Mouse (Mus musculus): ENCODE measurements at regions not wholly inside any gene's neighbourhood (a gene's known extent, or its start where the extent isn't known, plus 50 kb on each side); places are given as distances from the start of the nearest gene placed in this dataset.
"Not testable (repeated sequence)": the region's sequence is repeated elsewhere in the genome, so short reads cannot be mapped to it uniquely, and the experiment has no call there.

DNA sequence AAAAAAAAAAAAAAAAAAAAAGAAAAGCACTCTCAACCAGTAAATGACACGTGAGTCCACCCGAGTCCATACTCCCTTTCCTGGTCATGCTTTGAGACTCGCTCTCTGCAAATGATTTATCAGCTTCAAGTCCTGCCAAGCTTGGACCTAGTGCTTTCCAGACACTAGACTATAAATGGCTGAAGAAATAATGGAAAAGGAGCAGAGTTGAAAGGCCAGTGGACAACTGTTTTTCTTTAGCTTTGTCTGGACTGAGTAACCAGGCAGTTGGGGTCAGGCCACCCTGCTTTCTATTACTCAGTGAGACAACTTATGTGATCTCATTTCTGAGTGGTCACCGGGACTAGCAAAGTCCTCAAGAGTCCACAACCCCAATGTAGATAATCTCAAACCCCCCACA, 112.9 kb downstream of the Kcns3 start:
- DNase-seq, result no peak

DNA sequence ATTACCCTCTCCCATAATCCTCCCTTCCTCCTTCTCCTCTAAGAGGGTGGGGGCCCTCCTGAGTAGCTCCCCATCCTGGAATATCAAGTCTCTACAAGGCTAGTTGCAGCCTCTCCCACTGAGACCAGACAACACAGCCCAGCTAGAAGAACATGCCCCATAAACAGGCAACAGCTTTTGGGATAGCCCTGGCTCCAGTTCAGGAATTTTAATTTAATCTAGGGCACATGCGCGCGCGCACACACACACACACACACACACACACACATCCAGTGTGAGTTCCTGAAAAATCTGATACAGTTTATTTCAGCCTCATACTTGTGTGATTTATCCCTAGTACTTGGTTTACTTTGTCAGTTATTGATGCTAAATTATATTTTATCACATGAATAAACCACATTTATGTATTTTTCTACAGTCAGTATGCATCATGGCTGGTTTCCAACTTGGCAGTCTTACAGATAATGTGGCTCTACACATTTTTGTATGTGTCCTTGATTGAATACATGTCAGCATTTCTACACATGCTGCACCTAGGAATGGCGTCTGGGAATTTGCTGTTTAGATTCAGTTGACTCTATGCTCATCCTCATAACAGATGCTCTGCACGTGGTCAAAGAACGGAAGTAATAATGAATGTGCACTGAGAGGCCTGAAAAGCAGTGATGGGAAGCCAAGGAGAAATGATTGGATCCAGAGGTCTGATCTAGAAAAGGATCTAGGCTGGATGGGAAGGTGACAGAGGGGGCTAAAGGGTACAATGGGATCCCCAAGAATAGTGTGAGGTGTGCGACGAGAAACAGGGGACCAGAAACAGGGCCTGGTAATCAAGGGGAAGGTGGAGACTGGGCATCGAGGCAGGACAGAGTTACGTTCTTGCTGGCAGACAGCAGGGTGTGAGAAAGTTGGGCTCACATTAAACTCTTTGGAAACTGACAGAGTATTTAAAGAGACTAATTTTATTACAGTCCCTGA, 130.0 kb downstream of the Kcns3 start:
- DNase-seq, result no peak

DNA sequence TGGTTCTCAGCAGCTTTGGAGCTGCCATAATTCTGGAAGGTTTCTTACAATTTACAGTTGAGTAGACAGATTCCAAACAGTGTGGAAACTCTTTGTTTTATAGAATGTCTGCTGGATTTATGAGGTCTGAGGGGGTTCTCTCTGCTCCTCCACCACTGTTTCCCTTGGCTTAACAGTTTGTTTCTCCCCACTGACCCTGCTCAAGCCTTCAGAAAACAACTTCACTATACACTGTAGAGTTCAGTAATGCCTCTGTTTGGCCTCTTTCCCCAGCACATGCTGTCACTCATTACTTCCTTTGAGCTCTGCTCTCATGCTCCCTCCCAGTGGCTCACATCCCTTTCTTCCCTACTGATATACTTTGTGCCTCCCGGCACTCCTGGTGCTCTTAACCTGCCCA, 139.7 kb downstream of the Kcns3 start:
- DNase-seq, result no peak

DNA sequence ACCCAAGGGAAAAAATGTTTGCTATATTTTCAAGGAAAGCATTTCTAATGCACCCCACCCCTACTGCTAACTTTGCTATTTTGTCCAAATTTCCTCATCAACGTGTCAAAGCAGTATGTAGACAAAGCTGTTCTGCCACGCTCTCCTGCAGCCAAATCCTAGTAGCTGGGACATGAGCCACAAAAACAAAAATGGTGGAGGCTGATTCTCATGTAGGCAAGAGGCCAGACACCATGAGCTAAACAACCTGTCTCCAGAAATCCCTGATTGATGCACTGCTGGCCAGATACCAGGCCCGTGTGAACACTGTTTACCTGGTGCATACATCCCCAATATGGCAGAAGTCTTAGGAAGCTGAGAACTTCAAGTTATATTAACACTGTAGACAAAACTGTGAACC, 166.6 kb downstream of the Kcns3 start:
- no peak for DNase-seq

DNA sequence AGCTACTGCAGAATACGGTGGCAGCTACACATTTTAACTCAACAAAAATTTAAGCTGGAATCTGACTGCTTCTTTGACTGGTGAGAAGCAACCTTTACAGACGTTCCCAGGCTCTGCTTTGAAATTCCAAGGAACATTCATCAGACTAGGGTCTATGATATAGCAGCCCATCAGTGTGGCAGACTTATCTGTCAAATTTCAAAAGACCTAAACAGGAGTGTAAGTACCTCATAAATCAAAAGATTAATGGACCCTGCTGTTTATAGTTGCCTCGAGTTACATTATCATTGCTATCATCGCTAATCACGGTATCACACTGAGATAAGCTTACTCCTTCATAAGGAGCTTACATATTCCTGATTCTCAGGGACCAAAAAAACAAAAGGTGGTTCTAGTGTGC, 201.7 kb downstream of the Kcns3 start:
- DNase-seq, result no peak

DNA sequence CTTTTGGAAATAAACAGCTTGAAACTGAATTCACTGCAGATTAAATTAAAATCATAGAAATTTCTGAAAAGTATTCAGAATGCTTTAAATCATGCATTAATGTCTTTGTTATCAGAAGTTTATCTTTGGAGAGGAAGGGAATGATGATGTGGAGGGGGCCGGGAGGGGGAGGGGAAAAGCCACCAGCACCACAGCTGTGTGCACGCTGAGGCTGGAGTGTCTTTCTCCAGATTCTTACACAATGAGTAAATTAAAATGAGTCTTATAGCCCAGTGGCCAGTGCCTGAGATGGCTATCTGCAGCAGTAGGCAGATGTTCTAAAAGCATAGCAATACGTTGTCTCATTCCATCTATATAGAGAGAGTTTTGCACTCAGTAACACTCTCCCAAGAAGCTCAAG, 209.8 kb downstream of the Kcns3 start:
- no peak for DNase-seq

DNA sequence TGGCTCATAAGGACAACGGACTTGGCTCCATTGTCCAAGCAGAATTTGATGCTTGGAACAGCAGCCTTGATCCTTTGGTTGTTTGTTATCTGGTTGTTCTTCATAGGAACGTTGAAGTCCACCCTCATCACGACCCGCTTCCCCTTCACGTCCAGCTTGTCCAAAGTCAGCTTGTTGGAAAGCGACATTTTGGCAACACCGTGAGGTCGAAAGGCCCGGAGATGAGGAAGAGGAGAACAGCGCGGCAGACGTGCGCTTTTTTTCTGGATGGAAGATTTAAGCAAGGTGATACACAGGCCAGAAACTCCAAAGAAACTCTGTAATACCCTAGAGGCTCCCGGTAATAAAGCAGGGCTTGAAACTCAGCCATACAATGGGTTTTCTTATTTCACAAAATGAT, 250.8 kb downstream of the Kcns3 start:
- DNase-seq, result not testable (repeated sequence)

DNA sequence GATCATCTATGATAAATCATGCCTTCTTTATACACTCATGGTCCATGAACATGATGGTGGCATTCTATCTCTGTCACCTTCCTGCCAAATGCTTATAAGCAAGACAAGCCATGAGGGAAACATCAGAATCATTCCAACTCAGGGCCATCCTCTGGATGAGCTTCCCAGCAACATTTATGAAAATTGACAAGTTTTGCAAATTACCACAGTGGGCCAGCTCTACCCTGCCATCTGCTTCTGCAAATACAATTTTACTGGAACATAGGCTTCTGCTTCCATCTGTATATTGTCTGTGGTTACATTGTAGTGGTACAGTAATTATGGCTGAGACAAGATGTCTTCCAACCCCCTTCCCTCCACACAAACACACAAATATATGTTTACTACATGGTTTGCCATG, 272.1 kb downstream of the Kcns3 start:
- DNase-seq, result no peak

DNA sequence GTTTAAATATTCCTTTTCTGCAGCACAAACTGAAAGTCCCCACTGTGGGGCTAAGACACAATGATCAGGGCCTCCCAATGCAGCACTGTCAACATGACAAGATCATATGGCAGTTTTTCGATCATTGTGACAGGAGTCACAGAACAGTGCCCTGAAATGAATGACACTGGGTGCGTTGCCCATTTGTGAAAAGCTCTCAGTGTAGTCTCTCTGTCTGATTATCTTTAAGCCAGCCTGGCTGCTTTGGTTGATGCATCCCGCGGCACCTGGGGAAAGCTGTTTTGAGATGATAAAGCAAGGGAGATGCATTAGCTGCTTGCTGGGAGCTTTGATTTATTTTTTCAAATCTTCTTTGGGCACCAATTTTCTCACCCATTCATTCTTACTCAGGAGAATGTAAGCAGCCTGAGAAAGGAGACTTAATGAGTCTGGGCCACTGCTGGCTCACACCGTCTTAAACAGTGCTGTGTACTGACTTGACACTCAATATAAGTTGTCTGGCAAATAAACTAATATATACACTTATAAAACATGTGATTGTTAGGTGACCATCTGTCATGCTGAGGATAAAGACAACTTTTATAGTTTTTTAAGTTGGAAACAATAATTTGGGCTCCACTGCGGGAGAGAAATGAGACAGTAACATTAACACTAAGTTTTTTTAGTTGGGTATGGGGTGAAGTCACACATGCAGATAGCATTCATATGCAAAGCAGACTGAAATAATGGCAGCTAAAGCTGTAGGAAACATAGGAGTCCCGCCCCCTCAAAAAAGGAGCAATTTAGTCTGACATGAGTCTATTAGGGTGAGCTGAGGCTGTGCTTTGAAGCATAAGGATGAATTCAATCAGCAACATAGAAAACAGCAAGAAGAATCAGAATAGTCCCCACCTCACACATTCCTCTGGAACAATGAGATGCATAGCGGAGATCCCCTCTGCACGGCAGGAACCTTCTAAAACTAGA, 276.0 kb downstream of the Kcns3 start:
- no peak for DNase-seq

DNA sequence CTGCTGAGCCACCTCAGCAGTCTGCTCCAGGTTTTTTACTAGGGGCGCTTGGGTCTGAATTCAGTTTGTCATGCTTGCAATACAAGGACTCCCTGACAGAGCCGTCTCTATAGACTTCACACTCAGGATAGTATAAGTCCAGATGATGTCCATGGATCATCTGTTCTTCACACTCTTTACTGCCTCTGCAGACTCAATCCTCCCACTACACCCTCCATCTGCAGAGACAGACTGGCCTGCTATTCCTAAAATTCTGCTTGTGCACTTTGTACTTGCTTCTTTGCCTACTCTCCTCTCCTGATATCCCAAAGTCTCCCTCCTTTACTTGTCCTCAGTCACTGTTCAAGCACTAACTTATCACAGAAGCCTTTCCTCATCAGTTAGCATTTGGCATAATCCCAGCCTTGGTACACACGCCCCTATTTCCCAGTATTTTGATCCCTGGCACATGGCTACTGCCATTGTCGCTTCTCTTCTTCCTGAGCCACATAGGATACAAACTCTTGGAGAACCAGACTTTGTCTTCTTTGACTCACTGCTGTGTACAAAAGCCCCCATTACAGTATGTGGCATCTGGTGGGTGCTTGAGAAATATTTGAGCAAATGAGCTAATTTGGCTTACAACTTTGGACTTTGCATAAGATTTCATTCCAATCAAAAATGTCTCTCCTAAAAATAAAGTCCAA, 277.0 kb downstream of the Kcns3 start:
- no peak for DNase-seq

DNA sequence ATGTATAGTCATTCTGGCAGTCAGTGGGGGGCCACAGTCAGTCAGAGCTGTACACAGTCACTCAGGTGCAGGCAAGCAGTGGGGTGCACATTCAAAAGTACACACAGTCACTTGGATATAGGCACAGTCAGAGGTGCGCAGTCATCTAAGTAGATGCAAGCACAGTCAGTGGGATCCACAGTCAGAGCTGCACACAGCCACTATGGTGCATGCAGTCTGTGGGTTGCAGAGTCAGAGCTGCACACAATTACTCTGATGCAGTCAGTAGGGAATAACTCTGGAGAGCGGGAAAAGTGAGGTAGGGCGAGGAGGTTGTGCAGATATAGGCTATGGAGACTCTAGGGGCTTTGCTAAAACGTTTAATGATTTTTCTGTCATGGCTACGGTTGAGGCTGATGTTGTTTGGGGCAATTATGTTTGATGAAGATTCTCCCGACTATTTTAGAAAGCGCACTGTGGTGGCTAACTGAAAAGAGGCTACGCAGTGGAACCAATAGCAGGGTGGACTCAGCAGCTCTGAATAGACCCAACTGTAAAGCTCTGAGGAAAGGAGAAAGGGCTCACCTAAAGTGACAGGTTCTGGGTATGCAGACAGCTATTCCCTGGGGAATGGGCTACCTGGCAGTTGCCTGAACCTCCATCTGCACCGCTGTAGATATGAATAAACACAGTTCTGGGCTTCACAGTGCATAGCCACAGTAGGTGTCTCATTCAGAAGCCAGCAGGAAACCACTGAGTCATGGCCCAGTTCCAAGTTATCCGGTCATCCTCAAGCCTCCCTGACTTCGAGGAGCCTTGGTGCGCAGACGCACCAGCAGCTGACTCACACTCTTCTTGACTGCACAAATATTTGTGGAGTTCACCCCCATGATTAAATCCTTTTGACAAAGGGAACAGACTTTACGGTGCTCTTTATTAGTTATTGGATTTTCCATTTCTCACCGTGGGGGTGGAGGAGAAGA, 282.9 kb downstream of the Kcns3 start:
- no peak for DNase-seq

DNA sequence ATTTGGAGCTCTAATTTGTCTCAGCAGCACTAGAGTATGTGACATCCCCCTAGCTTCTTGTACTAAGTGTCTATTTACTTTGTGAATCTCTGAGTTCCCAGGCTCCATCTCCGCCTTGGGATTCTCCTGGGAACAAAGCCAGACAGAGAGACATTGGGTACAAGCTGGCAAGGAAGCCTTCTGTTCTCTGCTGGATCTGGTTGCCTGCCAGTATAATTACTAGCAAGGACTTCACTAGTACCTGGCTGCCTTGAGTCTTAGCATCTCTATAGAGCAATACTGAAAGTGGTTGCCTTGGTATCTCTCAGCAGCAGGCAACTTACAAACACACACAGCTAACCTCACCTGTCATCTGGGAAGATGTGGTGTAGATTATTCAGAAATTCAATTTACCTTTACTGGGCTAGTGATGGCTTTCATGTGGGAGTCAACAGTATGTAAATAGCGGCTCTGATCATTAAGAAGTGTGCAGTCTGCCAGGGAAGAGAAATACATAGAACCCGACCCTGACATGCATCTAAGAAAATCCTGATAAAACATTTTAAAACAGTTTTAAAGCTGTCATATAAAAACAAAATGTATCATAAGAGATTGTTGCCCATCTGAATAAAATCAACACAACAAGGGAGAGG, 283.8 kb downstream of the Kcns3 start:
- peak; percentile 73 for DNase-seq

DNA sequence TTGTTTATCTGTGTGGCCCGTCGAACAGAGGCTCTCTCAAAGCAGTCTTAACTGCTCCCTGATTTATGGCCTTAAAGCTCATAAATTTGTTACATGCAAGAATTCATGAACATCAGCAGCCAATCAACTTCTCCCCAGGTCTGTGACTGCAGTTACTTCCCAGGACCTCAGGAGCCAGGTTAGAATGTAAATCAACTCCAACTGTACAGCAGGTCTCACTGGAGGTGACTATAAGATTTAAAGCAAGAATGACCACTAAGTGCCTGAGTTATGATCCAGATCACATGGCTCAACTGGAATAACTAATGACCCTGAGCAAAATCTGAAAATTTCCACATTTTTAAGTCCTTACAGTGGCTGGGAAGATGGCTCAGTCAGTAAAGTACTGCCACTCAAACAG, 285.6 kb downstream of the Kcns3 start:
- no peak for DNase-seq

DNA sequence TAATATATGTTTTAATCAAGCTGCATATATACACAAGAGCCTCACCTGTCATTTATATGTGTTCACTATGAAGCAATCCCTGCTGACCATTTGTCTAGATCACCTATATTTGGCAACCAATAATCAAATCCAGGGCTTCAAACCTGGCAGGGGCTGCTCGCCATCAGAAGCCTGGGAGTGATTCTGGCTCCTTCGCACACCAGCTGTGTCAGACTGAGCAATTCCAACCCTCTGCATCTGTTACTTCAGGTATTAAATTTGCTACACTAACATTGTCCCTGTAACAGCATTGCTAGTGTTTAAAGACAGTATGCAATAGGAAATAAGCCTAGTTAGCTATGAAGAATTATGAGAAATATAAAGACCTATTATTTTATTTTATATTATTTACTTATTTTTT, 330.5 kb downstream of the Kcns3 start:
- no peak for DNase-seq

DNA sequence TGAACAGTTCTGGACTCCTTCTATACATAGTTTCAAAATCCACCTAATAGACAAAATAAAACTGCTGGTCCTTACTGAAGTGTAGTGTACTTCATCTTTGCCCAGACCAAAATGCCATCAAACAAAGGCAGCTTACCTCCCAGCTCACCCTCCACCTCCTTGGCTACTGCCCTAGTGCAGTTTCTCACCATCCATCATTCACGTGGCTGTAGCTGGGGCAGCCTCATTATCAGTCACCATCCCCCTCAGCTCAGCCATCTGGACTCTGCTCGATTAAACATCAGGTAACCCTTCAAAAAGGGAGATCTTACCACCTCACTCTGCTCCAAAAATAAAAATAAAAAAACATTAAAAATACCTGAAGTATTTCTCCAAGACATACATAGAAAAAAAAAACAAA, 332.8 kb downstream of the Kcns3 start:
- no peak for DNase-seq

DNA sequence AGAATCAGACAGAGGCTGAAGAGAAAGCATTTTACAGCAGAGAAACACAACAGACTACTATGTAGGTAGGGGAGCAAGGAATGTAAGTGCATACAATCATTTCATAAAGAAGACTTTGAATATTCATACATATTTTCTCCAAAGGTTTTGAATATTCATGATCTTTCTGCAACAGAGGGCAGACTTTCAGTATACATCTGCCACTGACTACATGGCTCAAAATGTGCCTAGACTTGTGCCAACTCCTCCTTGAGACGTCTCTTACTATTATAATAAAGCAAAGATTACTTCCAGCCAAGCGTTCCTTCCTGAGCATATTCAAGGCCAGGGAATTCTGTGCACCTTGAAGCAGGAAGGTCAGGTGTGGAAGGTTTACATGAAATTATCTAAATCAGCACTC, 333.3 kb downstream of the Kcns3 start:
- no peak for DNase-seq

DNA sequence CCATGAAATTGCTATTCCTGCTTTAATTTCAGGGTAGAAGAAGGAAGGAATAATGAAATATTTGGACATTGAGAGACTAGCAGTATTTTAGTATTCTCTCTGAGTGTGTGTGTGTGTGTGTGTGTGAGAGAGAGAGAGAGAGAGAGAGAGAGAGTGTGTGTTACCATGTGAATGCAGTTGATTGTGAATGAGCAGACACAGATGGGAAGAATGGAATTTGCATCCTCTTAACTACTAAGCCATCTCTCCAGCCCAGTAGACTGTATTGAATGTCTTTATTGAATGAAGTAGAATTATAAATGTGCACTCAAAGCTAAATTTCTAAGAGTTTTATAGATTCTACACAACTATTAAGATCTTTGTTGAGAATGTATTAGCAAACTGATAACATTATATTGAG, 340.3 kb downstream of the Kcns3 start:
- no peak for DNase-seq

DNA sequence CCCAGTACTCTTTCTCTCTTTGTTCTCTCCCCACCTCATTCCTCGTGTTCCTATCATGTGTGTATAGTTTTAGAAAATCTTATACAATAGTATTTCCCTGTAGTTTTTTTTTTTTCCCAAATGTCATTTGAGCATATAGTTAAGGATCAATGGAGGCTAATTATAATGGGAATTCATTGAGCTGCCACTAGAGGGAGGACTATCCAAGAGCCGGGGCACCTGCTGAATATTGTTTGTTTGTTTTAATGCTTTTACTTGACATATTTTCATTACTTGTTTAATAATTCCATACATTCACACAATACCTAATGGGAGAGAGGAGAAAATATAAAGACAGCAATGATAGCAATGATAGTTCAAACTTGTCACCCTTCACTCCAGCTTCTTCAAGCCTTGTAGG, 346.4 kb downstream of the Kcns3 start:
- no peak for DNase-seq

All from cerebellum, adult 9-10 months (tissue).